Mouse (Mus musculus): ENCODE data around the gene Cacna1s. TPM values are rescaled to one million over a fixed set of nuclear protein-coding genes. Genes with fewer than 3 reads are reported as not detected.

Cacna1s gene
- total RNA-seq (2023), result not detected

DNA sequence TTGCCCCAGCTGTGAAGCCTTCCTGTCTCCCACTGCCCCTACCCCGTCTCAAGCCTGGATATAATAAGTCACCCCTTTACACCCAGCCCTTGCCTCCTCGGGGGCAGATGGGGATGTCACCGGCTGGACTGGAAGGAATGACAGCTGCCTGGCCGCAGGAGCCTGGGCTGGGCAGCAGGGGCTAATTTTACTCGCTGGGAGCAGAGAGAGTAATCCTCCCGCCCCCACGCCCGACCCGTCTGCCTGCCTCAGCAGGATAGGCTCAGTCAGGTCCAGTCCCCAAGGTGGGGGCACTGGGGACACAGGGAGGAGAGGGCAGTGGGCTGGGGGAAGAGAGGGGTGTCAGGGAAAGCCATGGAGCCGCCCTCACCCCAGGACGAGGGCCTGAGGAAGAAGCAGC is at the start of gene Cacna1s:
Gene Cacna1s (plus strand): TSS at position 204 of the 400 bp plus-strand sequence.

GRCm38 (mm10) chr1:136006292-136006748 is 46.2 kb upstream of the Cacna1s start, which contains the start of gene Igfn1:
Gene Igfn1, minus strand, starts transcription at chr1:136006342.

GRCm38 (mm10) chr1:136007211-136008158 is 45.1 kb upstream of the Cacna1s start, which contains the start of gene Tmem9:
Gene Tmem9, plus strand, starts transcription at chr1:136008150.

GRCm38 (mm10) chr1:136050312-136051012 is 2.1 kb upstream of the Cacna1s start, which contains the start of gene Ascl5:
Gene Ascl5, plus strand, starts transcription at chr1:136050804.

DNA sequence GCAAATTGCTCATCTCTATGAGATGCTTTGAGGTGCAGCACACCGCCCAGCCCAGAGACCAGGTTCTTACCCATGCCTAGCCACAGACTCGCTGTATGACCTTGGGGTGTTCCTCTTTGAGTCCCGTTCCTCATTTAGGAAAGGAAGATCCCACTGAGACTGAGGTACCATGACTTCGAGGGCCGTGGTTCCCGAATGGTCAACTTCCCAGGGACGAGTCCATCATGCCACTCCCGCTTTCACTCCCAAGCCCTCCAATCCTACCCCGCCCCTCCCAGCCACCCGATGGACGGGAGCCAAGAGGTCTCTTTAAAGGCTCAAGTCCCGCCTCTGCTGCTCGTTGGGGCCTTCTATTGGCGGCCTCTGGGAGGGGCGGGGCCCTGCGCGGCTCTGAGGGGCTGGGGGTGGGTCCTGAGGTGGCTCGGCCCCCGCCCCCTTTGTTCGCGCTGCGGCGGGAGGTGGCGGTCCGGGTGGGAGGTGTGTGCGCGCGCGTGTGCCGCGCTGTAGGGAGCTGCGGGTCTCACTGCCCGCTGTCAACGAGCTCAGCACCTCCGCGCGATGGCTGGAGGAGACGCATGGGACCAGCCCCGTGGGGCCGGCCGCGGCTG is 78.5 kb downstream of the Cacna1s start, which contains the start of gene Kif21b:
Gene Kif21b (plus strand): TSS at position 439 of the 608 bp plus-strand sequence.

Other genes with a start within 250 kb of the Cacna1s start
- gene Lad1, start 234.2 kb upstream of the Cacna1s start, total RNA-seq (2023), result 1.2 TPM
- 0.71 TPM for gene Tnnt2, start 216.4 kb upstream of the Cacna1s start, total RNA-seq (2023)
- gene Pkp1, start 133.5 kb upstream of the Cacna1s start, total RNA-seq (2023), result not detected
- gene Igfn1, start 46.4 kb upstream of the Cacna1s start, total RNA-seq (2023), result not detected
- gene Tmem9, start 44.6 kb upstream of the Cacna1s start, total RNA-seq (2023), result 11.6 TPM
- not detected for gene Ascl5, start 1.9 kb upstream of the Cacna1s start, total RNA-seq (2023)
- 376 TPM for gene Kif21b, start 78.6 kb downstream of the Cacna1s start, total RNA-seq (2023)
- not detected for gene Mroh3, start 160.1 kb downstream of the Cacna1s start, total RNA-seq (2023)
- not detected for gene Inava, start 181.5 kb downstream of the Cacna1s start, total RNA-seq (2023)
- 0.74 TPM for gene Gpr25, start 208.1 kb downstream of the Cacna1s start, total RNA-seq (2023)